Mouse (Mus musculus) midbrain, embryonic 15.5 days (tissue): ENCODE data around the gene Mmp13. TPM values are rescaled to one million over a fixed set of nuclear protein-coding genes. Genes with fewer than 3 reads are reported as not detected.
"Not testable (repeated sequence)": the region's sequence is repeated elsewhere in the genome, so short reads cannot be mapped to it uniquely, and the experiment has no call there.

Experiments used
- ATAC-seq: fragments of 200-750 bp; cut with Nextera tagmentation; replicated peaks from 2 replicates; pipeline ENCODE4 v1.8.0; 2017; ENCODE audit warnings: moderate TSS enrichment
- H3K27ac ChIP-seq: fragments of 300-500 bp; sonication (generic); 2 replicates; pipeline ENCODE4 v1.5.1; 2015; ENCODE audit warnings: mild to moderate bottlenecking, inconsistent platforms
- H3K27me3 ChIP-seq: fragments of 300-500 bp; sonication (generic); replicated peaks from 2 replicates; pipeline ENCODE4 v1.6.1; 2015; ENCODE audit warnings: inconsistent platforms
- H3K36me3 ChIP-seq: fragments of 300-500 bp; sonication (generic); replicated peaks from 2 replicates; pipeline ENCODE4 v1.6.1; 2015; ENCODE audit warnings: inconsistent platforms
- H3K4me1 ChIP-seq: fragments of 300-500 bp; sonication (generic); 2 replicates; pipeline ENCODE4 v1.6.1; 2015; ENCODE audit warnings: inconsistent platforms
- H3K4me2 ChIP-seq: fragments of 300-500 bp; sonication (generic); 2 replicates; pipeline ENCODE4 v1.6.1; 2015; ENCODE audit warnings: inconsistent platforms, mild to moderate bottlenecking, moderate library complexity
- H3K4me3 ChIP-seq: fragments of 300-500 bp; sonication (generic); 2 replicates; pipeline ENCODE4 v1.5.1; 2015; ENCODE audit warnings: mild to moderate bottlenecking, inconsistent platforms
- H3K9ac ChIP-seq: fragments of 300-500 bp; sonication (generic); 2 replicates; pipeline ENCODE4 v1.6.1; 2015; ENCODE audit warnings: mild to moderate bottlenecking, inconsistent platforms
- H3K9me3 ChIP-seq: fragments of 300-500 bp; sonication (generic); 2 replicates; pipeline ENCODE4 v1.6.1; 2016; ENCODE audit warnings: inconsistent platforms
- WGBS: fragments of 180-500 bp; shearing (Covaris S2); methylation state at CpG from one replicate; pipeline ENCODE4 v1.1.7; 2015; ENCODE audit warnings: mixed read lengths; 5-methylcytosine and 5-hydroxymethylcytosine counted together
- polyA plus RNA-seq: library from polyadenylated mRNA; unstranded; fragments of >200 nt; fragmentation: Nextera tagmentation; extraction: Ambion mirVana; gene quantifications from 2 replicates; pipeline ENCODE4 v1.2.1, GENCODE M21; 2015

The Mmp13 gene
- polyA plus RNA-seq, result 0.10 TPM in 1 of 2 replicates, not detected in the other

DNA sequence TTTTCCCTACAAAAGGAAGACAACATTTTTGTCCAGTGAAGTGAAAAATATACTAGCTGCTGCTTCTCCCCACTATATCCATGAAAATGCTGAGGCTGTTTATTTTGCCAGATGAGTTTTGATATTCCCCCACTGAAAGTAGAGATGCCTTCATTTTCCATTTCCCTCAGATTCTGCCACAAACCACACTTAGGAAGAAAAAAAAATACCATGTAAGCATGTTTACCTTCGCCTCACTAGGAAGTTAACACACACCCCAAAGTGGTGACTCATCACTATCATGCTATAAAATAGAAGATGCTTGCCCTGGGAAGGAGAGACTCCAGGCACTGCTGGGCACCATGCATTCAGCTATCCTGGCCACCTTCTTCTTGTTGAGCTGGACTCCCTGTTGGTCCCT lies at the start of gene Mmp13:
TSS of gene Mmp13 (plus strand) at position 301 of the 400 bp plus-strand sequence.
- no peaks in the 10 kb centered on the region for H3K36me3 ChIP-seq
- no peaks in the 10 kb centered on the region for H3K9me3 ChIP-seq
- no peak within 1 kb of the TSS for H3K4me3 ChIP-seq
- 80% methylated on average over 1 of the region's 1 CpGs for WGBS
- no peak within 1 kb of the TSS for H3K4me2 ChIP-seq
- no peaks in the 10 kb centered on the region for H3K27me3 ChIP-seq
- H3K27ac ChIP-seq, result no peak within 1 kb of the TSS
- H3K4me1 ChIP-seq, result no peaks in the 10 kb centered on the region
- no peak for ATAC-seq
- H3K9ac ChIP-seq, result no peak within 1 kb of the TSS

DNA sequence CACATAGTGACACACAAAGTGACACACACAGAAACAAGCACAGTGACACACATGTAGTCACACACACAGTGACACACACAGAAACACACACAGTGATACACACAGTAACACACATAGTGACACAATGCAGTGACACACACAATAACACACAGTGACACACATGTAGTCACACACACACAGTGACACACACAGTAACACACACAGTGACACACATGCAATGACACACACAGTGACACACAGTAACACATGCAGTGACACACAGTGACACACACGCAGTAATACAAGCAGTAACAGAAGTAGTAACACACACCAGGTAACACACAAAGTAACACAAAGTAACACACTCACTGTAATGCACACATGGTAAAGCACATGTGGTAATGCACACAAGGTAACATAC lies 33.7 kb upstream of the Mmp13 start:
- Histone ChIP-seq H3K4me3 (no peak overlapping the region), H3K27ac (no peak overlapping the region), H3K9ac (no peak overlapping the region), H3K36me3 (no peaks in the 10 kb centered on the region), H3K4me2 (no peak overlapping the region), H3K9me3 (no peaks in the 10 kb centered on the region), H3K27me3 (no peaks in the 10 kb centered on the region), H3K4me1 (no peaks in the 10 kb centered on the region)
- 97% methylated on average over 1 of the region's 1 CpGs for WGBS
- ATAC-seq, result no peak

DNA sequence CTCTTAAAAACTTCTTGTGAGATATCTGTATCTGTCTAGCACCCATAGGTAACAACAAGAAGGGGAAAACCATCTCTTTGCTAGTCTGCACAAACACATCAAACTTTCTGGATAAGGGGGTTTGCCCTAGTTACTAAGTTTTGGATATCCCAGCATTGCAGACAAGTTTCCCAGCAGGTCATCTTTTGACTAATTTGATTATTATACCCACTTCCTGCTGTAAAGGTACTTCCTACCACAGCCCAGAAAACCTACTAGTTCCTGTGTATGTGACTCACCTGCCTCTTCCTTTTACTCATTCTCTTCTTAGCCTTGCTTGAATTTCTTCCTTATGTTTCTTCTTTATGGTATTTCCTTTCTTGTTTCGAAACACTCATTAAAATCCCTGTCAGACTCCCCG lies 32.3 kb upstream of the Mmp13 start:
- no peak overlapping the region for H3K27ac ChIP-seq
- no peak for ATAC-seq
- WGBS, result 92% methylated on average over 2 of the region's 2 CpGs
- H3K9ac ChIP-seq, result no peak overlapping the region
- H3K9me3 ChIP-seq, result no peaks in the 10 kb centered on the region
- no peaks in the 10 kb centered on the region for H3K4me1 ChIP-seq
- no peaks in the 10 kb centered on the region for H3K36me3 ChIP-seq
- H3K4me3 ChIP-seq, result no peak overlapping the region
- H3K4me2 ChIP-seq, result no peak overlapping the region
- H3K27me3 ChIP-seq, result no peaks in the 10 kb centered on the region

DNA sequence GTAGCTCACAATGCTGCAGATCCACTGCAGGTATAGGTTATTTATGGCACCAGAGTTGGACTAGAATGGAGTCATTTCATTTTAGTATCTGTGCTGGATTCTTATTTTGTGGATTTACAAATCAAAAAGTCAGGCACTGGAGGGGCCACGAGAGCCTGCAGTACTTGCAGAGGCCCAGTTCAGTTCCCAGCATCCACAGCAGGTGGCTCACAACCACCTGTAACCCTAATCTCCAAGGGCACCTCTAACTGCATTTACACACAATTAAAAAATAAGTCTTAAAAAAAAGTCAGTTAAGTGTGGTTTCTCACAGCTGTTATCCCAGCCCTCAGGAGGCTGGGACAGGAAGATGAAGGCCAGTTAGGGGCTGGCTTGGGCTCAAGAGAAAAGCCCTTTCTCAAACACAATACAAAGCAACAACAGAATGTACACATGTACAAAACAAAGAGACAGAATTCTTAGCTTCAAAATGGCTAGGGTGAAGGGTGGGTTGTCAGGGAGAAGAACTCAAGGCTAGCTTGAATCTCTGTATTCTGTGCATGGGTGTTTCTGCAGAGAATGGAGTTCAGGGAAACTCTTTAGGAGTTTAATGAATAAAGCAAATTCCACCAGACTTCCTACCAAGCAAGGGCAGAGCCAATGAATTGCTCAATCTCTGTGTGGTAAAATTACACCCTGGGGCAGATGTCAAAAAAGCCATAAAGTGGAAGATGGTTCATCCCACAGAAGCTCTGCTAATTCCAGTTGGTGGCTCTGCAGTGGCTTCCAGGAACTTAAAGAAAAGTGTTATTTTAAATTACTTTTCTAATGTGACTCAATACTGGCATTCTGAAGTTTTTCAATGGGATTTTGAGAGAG lies 19.3 kb upstream of the Mmp13 start:
- 73% methylated on average over 1 of the region's 1 CpGs for WGBS
- Histone ChIP-seq H3K9me3 (no peaks in the 10 kb centered on the region), H3K27ac (no peak overlapping the region), H3K4me1 (no peaks in the 10 kb centered on the region), H3K36me3 (no peaks in the 10 kb centered on the region), H3K4me2 (no peak overlapping the region), H3K9ac (no peak overlapping the region), H3K27me3 (no peaks in the 10 kb centered on the region), H3K4me3 (no peak overlapping the region)
- no peak for ATAC-seq

DNA sequence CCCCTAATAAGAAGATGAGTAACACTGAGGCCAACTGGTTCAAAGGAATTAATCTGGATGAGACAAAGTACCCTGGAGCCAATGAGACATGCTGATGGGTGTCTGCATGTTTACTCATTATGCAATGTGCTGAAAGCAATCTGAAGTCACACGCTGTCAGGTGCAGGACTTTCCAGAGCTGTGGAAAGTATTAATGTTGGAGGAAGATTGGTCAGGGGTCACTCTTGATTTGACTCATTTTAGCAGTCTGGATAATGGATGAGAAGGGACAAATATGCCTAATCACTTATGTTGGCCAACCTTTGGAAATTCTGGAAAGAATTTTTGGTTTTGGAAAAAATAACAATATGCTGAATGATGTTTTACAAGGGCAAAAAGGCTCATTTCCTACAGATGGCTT lies 10.6 kb upstream of the Mmp13 start:
- Histone ChIP-seq H3K4me2 (no peak overlapping the region), H3K4me3 (no peak overlapping the region), H3K27ac (no peak overlapping the region), H3K9me3 (no peaks in the 10 kb centered on the region), H3K9ac (no peak overlapping the region), H3K4me1 (no peaks in the 10 kb centered on the region), H3K27me3 (no peaks in the 10 kb centered on the region), H3K36me3 (no peaks in the 10 kb centered on the region)
- 89% methylated on average over 1 of the region's 1 CpGs for WGBS
- ATAC-seq, result no peak

DNA sequence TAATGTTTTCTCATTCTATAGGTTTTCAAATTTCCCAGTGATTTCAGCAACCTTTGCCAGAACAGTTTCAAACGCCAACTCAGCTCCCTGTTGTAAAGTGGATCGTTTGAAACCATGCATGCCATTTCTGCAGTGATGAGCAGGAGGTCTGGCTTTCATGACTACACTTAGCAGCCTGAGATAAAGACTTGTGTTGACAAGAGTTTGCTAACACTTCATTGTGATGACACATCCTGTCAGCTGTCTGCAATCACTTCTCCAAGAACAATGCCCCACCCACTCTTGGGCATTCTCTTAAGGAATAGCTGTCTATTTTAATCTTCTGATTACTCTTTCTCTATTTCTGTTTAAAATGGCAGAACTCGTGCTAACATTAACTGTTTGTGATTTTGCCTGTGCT lies 2.2 kb upstream of the Mmp13 start:
- Histone ChIP-seq H3K9me3 (no peaks in the 10 kb centered on the region), H3K27ac (no peak overlapping the region), H3K4me2 (no peak overlapping the region), H3K36me3 (no peaks in the 10 kb centered on the region), H3K4me1 (no peaks in the 10 kb centered on the region), H3K4me3 (no peak overlapping the region), H3K27me3 (no peaks in the 10 kb centered on the region), H3K9ac (no peak overlapping the region)
- 65% methylated on average over 3 of the region's 3 CpGs for WGBS
- ATAC-seq, result no peak

DNA sequence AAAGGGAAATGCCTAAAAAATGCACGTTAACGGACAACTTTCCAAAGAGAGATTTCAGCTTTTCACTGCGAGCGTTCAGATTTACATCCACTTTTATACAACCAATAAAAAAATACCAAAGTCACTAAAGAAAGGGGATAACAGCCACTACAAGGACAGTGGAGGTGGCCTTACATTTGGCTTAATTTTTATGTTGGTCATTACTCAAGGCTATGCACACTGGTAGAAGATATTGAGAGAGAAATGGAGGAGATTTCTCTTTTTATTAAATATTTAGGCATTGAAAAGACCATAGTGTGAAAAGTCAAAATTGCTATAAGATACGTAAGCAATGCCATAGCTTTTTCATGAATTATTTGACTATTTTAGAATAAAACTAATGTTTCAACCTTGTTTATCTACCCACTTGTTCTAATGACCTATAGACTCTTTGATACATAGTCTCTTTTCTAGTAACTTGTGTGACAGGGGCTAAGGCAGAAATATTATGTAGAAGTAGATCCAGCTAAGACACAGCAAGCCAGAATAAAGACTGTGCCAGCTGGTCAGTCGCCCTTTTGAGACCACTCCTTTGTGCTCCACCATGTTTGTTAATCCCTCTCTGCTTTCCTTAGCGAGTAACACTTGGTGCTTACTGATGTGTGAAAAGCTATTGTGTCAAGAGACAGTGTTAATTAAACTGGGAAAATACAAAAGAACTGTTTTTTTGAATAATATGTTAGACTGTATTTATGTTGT lies 10.4 kb downstream of the Mmp13 start:
- Histone ChIP-seq H3K9ac (no peak overlapping the region), H3K4me2 (no peak overlapping the region), H3K27me3 (no peaks in the 10 kb centered on the region), H3K9me3 (no peaks in the 10 kb centered on the region), H3K4me1 (no peaks in the 10 kb centered on the region), H3K4me3 (no peak overlapping the region), H3K36me3 (no peaks in the 10 kb centered on the region), H3K27ac (no peak overlapping the region)
- 62% methylated on average over 7 of the region's 7 CpGs for WGBS
- no peak for ATAC-seq

DNA sequence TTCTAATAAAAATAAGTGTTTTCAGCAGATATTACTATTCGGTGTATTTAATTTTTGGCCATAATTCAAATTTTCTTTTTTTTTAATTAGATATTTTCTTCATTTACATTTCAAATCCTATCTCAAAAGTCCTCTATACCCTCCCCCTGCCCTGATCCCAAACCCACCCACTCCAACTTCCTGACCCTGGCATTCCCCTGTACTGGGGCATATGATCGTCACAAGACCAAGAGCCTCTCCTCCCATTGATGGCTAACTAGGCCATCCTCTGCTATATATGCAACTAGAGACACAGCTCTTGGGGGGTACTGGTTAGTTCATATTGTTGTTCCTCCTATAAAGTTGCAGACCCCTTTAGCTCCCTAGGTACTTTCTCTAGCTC lies 11.0 kb downstream of the Mmp13 start:
- H3K27ac ChIP-seq, H3K4me3 ChIP-seq, H3K27me3 ChIP-seq, ATAC-seq, H3K9ac ChIP-seq, H3K4me1 ChIP-seq, H3K4me2 ChIP-seq, H3K9me3 ChIP-seq, H3K36me3 ChIP-seq: not testable (repeated sequence)
- 42% methylated on average over 2 of the region's 2 CpGs for WGBS

DNA sequence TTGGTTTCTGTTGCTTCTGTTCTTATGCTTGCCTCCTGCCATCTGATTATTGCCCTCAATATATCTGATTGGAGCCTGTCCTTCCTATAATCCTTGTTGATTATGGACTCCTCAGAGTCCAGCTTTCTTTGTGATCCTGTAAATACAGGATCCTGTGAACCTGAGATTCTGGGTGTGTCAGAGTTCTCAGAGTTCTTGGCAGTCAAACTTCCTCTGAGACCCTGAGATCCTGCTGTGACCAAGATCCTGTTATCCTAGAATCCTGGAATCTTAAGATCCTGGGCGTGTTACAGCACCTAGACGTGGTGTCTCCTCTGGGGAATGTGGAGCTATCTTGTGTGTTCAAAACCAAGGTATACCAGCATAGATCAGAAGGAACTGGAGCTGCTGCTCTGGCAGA lies 17.2 kb downstream of the Mmp13 start:
- ATAC-seq, result no peak

DNA sequence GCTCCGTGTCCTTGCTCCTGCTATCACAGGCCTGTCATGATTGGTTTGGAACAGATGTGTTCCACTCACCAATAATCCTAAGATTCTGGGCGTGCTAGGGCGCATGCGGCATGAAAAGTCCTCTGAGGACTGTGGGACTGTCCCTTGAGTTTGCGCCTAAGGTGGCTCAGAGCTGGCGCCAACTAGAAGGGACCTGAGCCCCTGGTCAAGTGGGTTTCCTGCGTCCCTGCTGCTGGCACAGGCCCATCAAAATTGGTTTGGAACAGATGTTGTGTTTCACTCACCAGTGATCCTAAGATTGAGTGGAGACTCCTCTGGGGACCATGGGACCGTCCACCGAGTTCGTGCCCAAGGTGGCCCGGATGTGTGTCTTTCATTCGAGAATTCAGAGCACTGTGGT lies 17.6 kb downstream of the Mmp13 start:
- H3K27ac ChIP-seq, result no peak overlapping the region
- WGBS, result 92% methylated on average over 12 of the region's 12 CpGs

More for the DNA sequence above, 17.2 kb downstream of the Mmp13 start:
- Histone ChIP-seq H3K9ac (no peak overlapping the region), H3K27me3 (no peaks in the 10 kb centered on the region), H3K36me3 (no peaks in the 10 kb centered on the region), H3K9me3 (no peaks in the 10 kb centered on the region), H3K27ac (no peak overlapping the region), H3K4me3 (no peak overlapping the region), H3K4me2 (no peak overlapping the region), H3K4me1 (no peaks in the 10 kb centered on the region)
- WGBS, result 81% methylated on average over 2 of the region's 2 CpGs

DNA sequence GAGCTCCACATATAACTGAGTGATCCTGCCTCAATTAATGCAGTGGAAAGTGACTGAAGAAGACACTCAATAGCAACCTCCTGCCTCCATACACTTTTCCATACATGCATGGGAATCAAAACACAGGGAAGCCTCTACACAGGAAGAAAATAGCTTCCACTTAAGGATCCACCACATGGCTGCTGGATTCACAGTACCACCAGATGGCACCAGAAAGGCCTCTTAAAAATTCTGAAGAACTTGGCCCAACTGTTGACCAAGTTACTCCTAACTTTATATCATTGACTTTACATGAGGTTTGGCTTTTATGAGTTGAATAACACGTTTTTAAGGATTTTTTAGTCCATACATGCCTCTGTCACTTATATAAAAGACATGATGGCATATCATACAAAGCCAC lies 19.8 kb downstream of the Mmp13 start:
- ATAC-seq, result no peak
- H3K4me2 ChIP-seq, result no peak overlapping the region
- no peaks in the 10 kb centered on the region for H3K9me3 ChIP-seq
- 23% methylated on average over 1 of the region's 1 CpGs for WGBS
- no peak overlapping the region for H3K4me3 ChIP-seq
- H3K27ac ChIP-seq, result no peak overlapping the region
- H3K36me3 ChIP-seq, result no peaks in the 10 kb centered on the region
- H3K9ac ChIP-seq, result no peak overlapping the region
- no peaks in the 10 kb centered on the region for H3K27me3 ChIP-seq
- H3K4me1 ChIP-seq, result no peaks in the 10 kb centered on the region

More for the DNA sequence above, 17.6 kb downstream of the Mmp13 start:
- H3K9ac ChIP-seq, result no peak overlapping the region
- no peaks in the 10 kb centered on the region for H3K27me3 ChIP-seq
- H3K4me2 ChIP-seq, result no peak overlapping the region
- no peak overlapping the region for H3K4me3 ChIP-seq
- no peaks in the 10 kb centered on the region for H3K36me3 ChIP-seq
- H3K4me1 ChIP-seq, result no peaks in the 10 kb centered on the region
- H3K9me3 ChIP-seq, result no peaks in the 10 kb centered on the region
- no peak for ATAC-seq

DNA sequence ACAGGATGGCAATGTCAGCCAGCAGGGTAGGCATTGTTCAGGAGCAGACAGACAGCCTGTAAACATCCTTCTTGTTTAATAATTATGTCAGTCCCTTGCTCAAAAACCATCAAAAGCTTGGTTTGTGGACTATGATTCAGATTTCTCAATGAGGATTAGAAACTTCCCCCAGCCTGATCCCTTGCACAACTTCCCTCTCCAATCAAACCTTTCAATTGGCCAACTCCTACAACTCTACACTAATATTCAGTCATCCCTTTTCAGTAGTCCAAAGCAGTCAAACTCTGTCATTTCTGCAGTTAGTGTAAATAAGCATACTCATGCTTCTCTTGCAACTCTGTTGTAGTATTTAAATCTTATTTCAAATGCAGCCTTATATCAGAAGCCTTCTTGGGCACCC lies 59.5 kb downstream of the Mmp13 start:
- H3K4me1 ChIP-seq, result no peaks in the 10 kb centered on the region
- H3K9me3 ChIP-seq, result no peaks in the 10 kb centered on the region
- H3K36me3 ChIP-seq, result no peaks in the 10 kb centered on the region
- no peak overlapping the region for H3K27ac ChIP-seq
- no peak overlapping the region for H3K4me2 ChIP-seq
- H3K27me3 ChIP-seq, result no peaks in the 10 kb centered on the region
- H3K9ac ChIP-seq, result no peak overlapping the region
- no peak overlapping the region for H3K4me3 ChIP-seq
- no peak for ATAC-seq
